Mouse (Mus musculus): ENCODE measurements at regions not wholly inside any gene's neighbourhood (a gene's known extent, or its start where the extent isn't known, plus 50 kb on each side); places are given as distances from the start of the nearest gene placed in this dataset.
"Not testable (repeated sequence)": the region's sequence is repeated elsewhere in the genome, so short reads cannot be mapped to it uniquely, and the experiment has no call there.

- DNase-seq, result peak; percentile 67
Measured at GRCm38 (mm10) chrX:126211196-126211595, 193.8 kb downstream of the Gm17267 start.

GRCm38 (mm10) chrX:126223296-126223695 is 205.9 kb downstream of the Gm17267 start:
- not testable (repeated sequence) for DNase-seq

GRCm38 (mm10) chrX:126224361-126224760 is 207.0 kb downstream of the Gm17267 start:
- DNase-seq, result not testable (repeated sequence)

GRCm38 (mm10) chrX:126226216-126226615 is 208.9 kb downstream of the Gm17267 start:
- DNase-seq, result not testable (repeated sequence)
